Comparison of ENCODE assay signal across 20 mouse cellular contexts in genomic region chr9:29533556-29533955, GRCm38 (mm10).
DNase-seq lines count a peak whose midpoint lies in the region; ATAC-seq lines count a peak whose summit lies in the region.
"Had no signal": no experiment of that assay in that cellular context is flagged by ENCODE, and none has a peak within 500 bp of the region (broad histone marks: within the 10 kb centered on the region; RNA-seq: fewer than 3 reads in every experiment).

No protein-coding gene starts in this region.

- no peak overlapping the region for H3K27ac ChIP-seq in midbrain, embryonic 13.5 days
- H3K27ac ChIP-seq: embryonic facial prominence, embryonic 15.5 days; forebrain, embryonic 10.5 days; heart, adult 2 months; heart, embryonic 15.5 days; hindbrain, embryonic 13.5 days; hindbrain, postnatal 0 days had no signal

- no peak overlapping the region for H3K4me3 ChIP-seq in midbrain, embryonic 13.5 days (replicated peaks)
- H3K4me3 ChIP-seq: embryonic facial prominence, embryonic 15.5 days; erythroblast, embryonic 14.5 days; forebrain, embryonic 10.5 days; heart, adult 2 months; heart, embryonic 15.5 days; hindbrain, embryonic 13.5 days had no signal

- no peak overlapping the region for H3K4me2 ChIP-seq in midbrain, embryonic 13.5 days (replicated peaks)
- H3K4me2 ChIP-seq: embryonic facial prominence, embryonic 15.5 days; heart, embryonic 11.5 days; heart, embryonic 15.5 days; hindbrain, embryonic 13.5 days had no signal

- H3K9ac ChIP-seq in midbrain, embryonic 13.5 days (replicated peaks) = no peak overlapping the region
- H3K9ac ChIP-seq: embryonic facial prominence, embryonic 15.5 days; heart, embryonic 15.5 days; hindbrain, embryonic 13.5 days had no signal

- ATAC-seq in frontal cortex, adult (ENCODE audit: low TSS enrichment) = peak; percentile 11; the same call in 1 of the 2 replicates
- ATAC-seq in midbrain, embryonic 13.5 days = no peak
- ATAC-seq: forebrain, embryonic 14.5 days; hindbrain, postnatal 0 days had no signal

- no peaks in the 10 kb centered on the region for H3K27me3 ChIP-seq in midbrain, embryonic 13.5 days
- H3K27me3 ChIP-seq: embryonic facial prominence, embryonic 15.5 days; heart, embryonic 15.5 days; hindbrain, embryonic 13.5 days had no signal

- no peaks in the 10 kb centered on the region for H3K9me3 ChIP-seq in midbrain, embryonic 13.5 days
- H3K9me3 ChIP-seq: embryonic facial prominence, embryonic 15.5 days; forebrain, embryonic 10.5 days; heart, embryonic 15.5 days; hindbrain, embryonic 13.5 days had no signal

- WGBS in midbrain, embryonic 13.5 days = 42% methylated on average over 1 of the region's 1 CpGs

- H3K36me3 ChIP-seq in midbrain, embryonic 13.5 days = no peaks in the 10 kb centered on the region
- H3K36me3 ChIP-seq: embryonic facial prominence, embryonic 15.5 days; forebrain, embryonic 10.5 days; heart, embryonic 15.5 days; hindbrain, embryonic 13.5 days had no signal

- no peak for DNase-seq in frontal cortex, postnatal 25 days (ENCODE audit: low spot score in 2 of 2)
- peak; percentile 59 for DNase-seq in cerebellum, adult 8-10 months
- DNase-seq in cerebellum, postnatal 25 days = peak; percentile 58 to 59
- no peak for DNase-seq in right cerebral cortex, postnatal 25 days
- DNase-seq: adrenal gland, adult 2 months; adrenal gland, postnatal 25 days; gastrocnemius, postnatal 14 days; heart, adult 2 months; heart, postnatal 14 days; kidney, adult 11 months had no signal

- H3K4me1 ChIP-seq in midbrain, embryonic 13.5 days (replicated peaks) = peaks cover 13% of the 10 kb centered on the region
- H3K4me1 ChIP-seq: embryonic facial prominence, embryonic 15.5 days; heart, embryonic 15.5 days had no signal

Comparison
In these comparisons a context has a peak if more than half of its experiments do, and no peak if none do; other contexts are left out.
1. DNase-seq: peak in cerebellum, adult 8-10 months (single experiment) and cerebellum, postnatal 25 days (2 of 2); none in frontal cortex, postnatal 25 days (0 of 2) and right cerebral cortex, postnatal 25 days (single experiment).